Mouse (Mus musculus) olfactory bulb, adult 2 months (tissue): ENCODE results near the gene Kcnh5. TPM values are rescaled to one million over a fixed set of nuclear protein-coding genes. Genes with fewer than 3 reads are reported as not detected.

Experiments used
- H3K27ac ChIP-seq: fragments of 200-500 bp; 2 replicates; pipeline ENCODE4 v1.5.1; 2012; ENCODE audit warnings: low read depth, low read length; ENCODE audit not compliant: insufficient read depth
- H3K4me1 ChIP-seq: fragments of 200-500 bp; 2 replicates; pipeline ENCODE4 v1.6.1; 2012; ENCODE audit warnings: low read length; ENCODE audit not compliant: control insufficient read depth, insufficient read depth
- H3K4me3 ChIP-seq: fragments of 200-500 bp; 2 replicates; pipeline ENCODE4 v1.5.1; 2012; ENCODE audit warnings: mild to moderate bottlenecking, low read depth, low read length, moderate library complexity; ENCODE audit not compliant: insufficient read depth
- CTCF ChIP-seq: fragments of 200-500 bp; IDR thresholded peaks from 2 replicates; pipeline ENCODE4 v1.5.1; 2012; ENCODE audit warnings: low read depth, mild to moderate bottlenecking, low read length, moderate library complexity; ENCODE audit not compliant: insufficient read depth
- POLR2A ChIP-seq: fragments of 200-500 bp; IDR thresholded peaks from 2 replicates; pipeline ENCODE4 v1.6.1; 2012; ENCODE audit warnings: mild to moderate bottlenecking, low read depth, low read length, moderate library complexity; ENCODE audit not compliant: insufficient read depth
- WGBS: fragments of 180-500 bp; shearing (Covaris S2); methylation state at CpG from one replicate; pipeline ENCODE4 v1.1.7; 2018; 5-methylcytosine and 5-hydroxymethylcytosine counted together
- polyA plus RNA-seq: library from polyadenylated mRNA; stranded (reverse); fragments of >200 nt; gene quantifications from 2 replicates; pipeline ENCODE4 v1.2.4, GENCODE M21; 2012; ENCODE audit warnings: low replicate concordance; ENCODE audit not compliant: missing spikeins, insufficient read depth, insufficient read length

Gene Kcnh5
- polyA plus RNA-seq, 1 experiment = not detected

- H3K4me1 ChIP-seq = no peaks in the 10 kb centered on the region
- 68% methylated on average over 11 of the region's 11 CpGs for WGBS
- H3K27ac ChIP-seq = no peak overlapping the region
- no peak overlapping the region for H3K4me3 ChIP-seq
- TF ChIP-seq POLR2A (no peak), CTCF (no peak)
These were observed 282.2 kb downstream of the Kcnh5 start for GRCm38 (mm10) chr12:74894870-74895423.

- no peak overlapping the region for H3K4me3 ChIP-seq
- WGBS = 87% methylated on average over 3 of the region's 3 CpGs
- H3K4me1 ChIP-seq = no peaks in the 10 kb centered on the region
- TF ChIP-seq CTCF = no peak
- TF ChIP-seq POLR2A = no peak
- H3K27ac ChIP-seq = no peak overlapping the region
These were observed 287.7 kb downstream of the Kcnh5 start for GRCm38 (mm10) chr12:74889419-74889818.

GRCm38 (mm10) chr12:74887064-74887463, 290.1 kb downstream of the Kcnh5 start:
- Histone ChIP-seq H3K27ac (no peak overlapping the region), H3K4me1 (no peaks in the 10 kb centered on the region), H3K4me3 (no peak overlapping the region)
- 94% methylated on average over 1 of the region's 1 CpGs for WGBS
- no peak for TF ChIP-seq CTCF
- TF ChIP-seq POLR2A = no peak

- Histone ChIP-seq H3K4me1 (no peaks in the 10 kb centered on the region), H3K27ac (no peak overlapping the region), H3K4me3 (no peak overlapping the region)
- TF ChIP-seq CTCF = no peak
- 80% methylated on average over 6 of the region's 6 CpGs for WGBS
These were observed 295.8 kb downstream of the Kcnh5 start for GRCm38 (mm10) chr12:74881344-74881743.

- Histone ChIP-seq H3K4me1 (no peaks in the 10 kb centered on the region), H3K27ac (no peak overlapping the region), H3K4me3 (no peak overlapping the region)
- TF ChIP-seq POLR2A = no peak
- 44% methylated on average over 2 of the region's 2 CpGs for WGBS
These were observed 321.5 kb downstream of the Kcnh5 start for GRCm38 (mm10) chr12:74855666-74856065.

GRCm38 (mm10) chr12:74854263-74854662, 322.9 kb downstream of the Kcnh5 start:
- Histone ChIP-seq H3K4me3 (no peak overlapping the region), H3K27ac (no peak overlapping the region), H3K4me1 (peaks cover 3% of the 10 kb centered on the region; the same call in 1 of the 2 replicates)
- TF ChIP-seq POLR2A (no peak), CTCF (no peak)
- 80% methylated on average over 1 of the region's 1 CpGs for WGBS

GRCm38 (mm10) chr12:74850323-74850722, 326.8 kb downstream of the Kcnh5 start:
- Histone ChIP-seq H3K4me3 (no peak overlapping the region), H3K4me1 (peaks cover 3% of the 10 kb centered on the region; the same call in 1 of the 2 replicates), H3K27ac (peak overlapping the region; percentile 5)
- 40% methylated on average over 2 of the region's 2 CpGs for WGBS
- TF ChIP-seq CTCF (no peak), POLR2A (no peak)

GRCm38 (mm10) chr12:74849912-74850311, 327.2 kb downstream of the Kcnh5 start:
- TF ChIP-seq POLR2A (no peak), CTCF (no peak)
- H3K27ac ChIP-seq = peak overlapping the region; percentile 5; the same call in 1 of the 2 replicates
- WGBS = 84% methylated on average over 4 of the region's 4 CpGs
- no peak overlapping the region for H3K4me3 ChIP-seq
- H3K4me1 ChIP-seq = peaks cover 3% of the 10 kb centered on the region; the same call in 1 of the 2 replicates

- 16% methylated on average over 12 of the region's 12 CpGs for WGBS
- Histone ChIP-seq H3K27ac (0 out of 2 replicates have a peak overlapping the region, but pooled peaks have one; percentile 36), H3K4me3 (no peak overlapping the region), H3K4me1 (peaks cover 3% of the 10 kb centered on the region; the same call in 1 of the 2 replicates)
- no peak for TF ChIP-seq POLR2A
- no peak for TF ChIP-seq CTCF
These were observed 328.4 kb downstream of the Kcnh5 start for GRCm38 (mm10) chr12:74848611-74849347.

Other genes with a start within 250 kb of the Kcnh5 start
- not detected in 2 replicates for gene Rhoj, start 131.0 kb upstream of the Kcnh5 start, polyA plus RNA-seq
- gene Gphb5, start 239.4 kb upstream of the Kcnh5 start, polyA plus RNA-seq = not detected in 2 replicates